Mouse (Mus musculus): ENCODE measurements around the gene Ppp1r9b.

The Ppp1r9b gene

GRCm38 (mm10) chr11:94976199-94976598 lies 14.6 kb upstream of the Ppp1r9b start, which contains the start of gene Sgca:
TSS of gene Sgca (minus strand) at chr11:94976327.
- DNase-seq (ENCODE audit: low spot score in 2 of 2): no peak

- no peak for DNase-seq (ENCODE audit: low spot score in 2 of 2)
Observed at GRCm38 (mm10) chr11:94978178-94978915, 12.5 kb upstream of the Ppp1r9b start.

- DNase-seq (ENCODE audit: low spot score in 2 of 2): peak; percentile 95 to 98
Observed at GRCm38 (mm10) chr11:94978947-94979346, 11.9 kb upstream of the Ppp1r9b start.

GRCm38 (mm10) chr11:94979462-94980179 lies 11.2 kb upstream of the Ppp1r9b start:
- DNase-seq (ENCODE audit: low spot score in 2 of 2): no peak

GRCm38 (mm10) chr11:94985140-94985539 lies 5.7 kb upstream of the Ppp1r9b start:
- DNase-seq (ENCODE audit: low spot score in 2 of 2): no peak

- DNase-seq (ENCODE audit: low spot score in 2 of 2): no peak
Observed at GRCm38 (mm10) chr11:94985822-94986221, 5.0 kb upstream of the Ppp1r9b start.

GRCm38 (mm10) chr11:94986435-94986834 lies 4.4 kb upstream of the Ppp1r9b start:
- DNase-seq (ENCODE audit: low spot score in 2 of 2): no peak

GRCm38 (mm10) chr11:94987341-94987740 lies 3.5 kb upstream of the Ppp1r9b start:
- DNase-seq (ENCODE audit: low spot score in 2 of 2): no peak

GRCm38 (mm10) chr11:94987851-94988250 lies 3.0 kb upstream of the Ppp1r9b start:
- peak; percentile 52 to 68 for DNase-seq (ENCODE audit: low spot score in 2 of 2)

GRCm38 (mm10) chr11:94988780-94989561 lies 1.9 kb upstream of the Ppp1r9b start:
- DNase-seq (ENCODE audit: low spot score in 2 of 2): peak in 1 of 2 experiments; percentile 62

- peak; percentile 78 to 85 for DNase-seq (ENCODE audit: low spot score in 2 of 2)
Observed at GRCm38 (mm10) chr11:94989562-94990017, 1.2 kb upstream of the Ppp1r9b start.

- DNase-seq (ENCODE audit: low spot score in 2 of 2): no peak
Observed at GRCm38 (mm10) chr11:94990102-94990748, 610 bp upstream of the Ppp1r9b start.

GRCm38 (mm10) chr11:94991641-94992479 lies 1.0 kb downstream of the Ppp1r9b start:
- DNase-seq (ENCODE audit: low spot score in 2 of 2): peak; percentile 67 to 87

GRCm38 (mm10) chr11:94992480-94992753 lies 1.6 kb downstream of the Ppp1r9b start:
- DNase-seq (ENCODE audit: low spot score in 2 of 2): peak in 1 of 2 experiments; percentile 44

- peak; percentile 64 to 76 for DNase-seq (ENCODE audit: low spot score in 2 of 2)
Observed at GRCm38 (mm10) chr11:94992754-94993606, 2.1 kb downstream of the Ppp1r9b start.

GRCm38 (mm10) chr11:94994208-94994814 lies 3.5 kb downstream of the Ppp1r9b start:
- no peak for DNase-seq (ENCODE audit: low spot score in 2 of 2)

GRCm38 (mm10) chr11:94994947-94995772 lies 4.3 kb downstream of the Ppp1r9b start:
- DNase-seq (ENCODE audit: low spot score in 2 of 2): peak in 1 of 2 experiments; percentile 20

GRCm38 (mm10) chr11:94996101-94996500 lies 5.3 kb downstream of the Ppp1r9b start:
- DNase-seq (ENCODE audit: low spot score in 2 of 2): no peak

- DNase-seq (ENCODE audit: low spot score in 2 of 2): no peak
Observed at GRCm38 (mm10) chr11:94996984-94997383, 6.1 kb downstream of the Ppp1r9b start.
